29 mouse cellular contexts compared by ENCODE assay signal in genomic region chr3:59305518-59305917, GRCm38 (mm10). TPM values are rescaled to one million over a fixed set of nuclear protein-coding genes. Genes with fewer than 3 reads are reported as not detected.
"Had no signal": no experiment of that assay in that cellular context is flagged by ENCODE, and none has a peak within 500 bp of the region (broad histone marks: within the 10 kb centered on the region; RNA-seq: fewer than 3 reads in every experiment).

No protein-coding gene starts in this region.

- ATAC-seq: liver, embryonic 12.5 days; liver, postnatal 0 days; midbrain, embryonic 13.5 days; midbrain, embryonic 15.5 days; midbrain, embryonic 16.5 days had no signal

- H3K36me3 ChIP-seq: limb, embryonic 10.5 days; limb, embryonic 12.5 days; limb, embryonic 13.5 days; limb, embryonic 15.5 days; liver, embryonic 12.5 days; liver, embryonic 13.5 days; liver, embryonic 15.5 days; lung, embryonic 15.5 days; midbrain, embryonic 10.5 days; midbrain, embryonic 12.5 days; midbrain, embryonic 13.5 days; midbrain, embryonic 15.5 days; neural tube, embryonic 12.5 days; neural tube, embryonic 13.5 days had no signal

- H3K27ac ChIP-seq: left cerebral cortex, adult 2 months; limb, embryonic 10.5 days; limb, embryonic 12.5 days; limb, embryonic 13.5 days; limb, embryonic 15.5 days; liver, embryonic 12.5 days; liver, embryonic 13.5 days; liver, embryonic 14.5 days; liver, embryonic 15.5 days; lung, embryonic 15.5 days; macrophage; midbrain, embryonic 10.5 days; midbrain, embryonic 12.5 days; midbrain, embryonic 13.5 days; midbrain, embryonic 15.5 days; neural tube, embryonic 12.5 days; neural tube, embryonic 13.5 days had no signal

- H3K9me3 ChIP-seq: limb, embryonic 10.5 days; limb, embryonic 12.5 days; limb, embryonic 13.5 days; limb, embryonic 15.5 days; liver, embryonic 12.5 days; liver, embryonic 13.5 days; liver, embryonic 15.5 days; lung, embryonic 15.5 days; megakaryocyte, embryonic 14.5 days; midbrain, embryonic 10.5 days; midbrain, embryonic 12.5 days; midbrain, embryonic 13.5 days; midbrain, embryonic 15.5 days; neural tube, embryonic 12.5 days; neural tube, embryonic 13.5 days had no signal

- H3K4me1 ChIP-seq: limb, embryonic 10.5 days; limb, embryonic 12.5 days; limb, embryonic 13.5 days; limb, embryonic 15.5 days; liver, embryonic 12.5 days; liver, embryonic 13.5 days; liver, embryonic 15.5 days; lung, embryonic 15.5 days; megakaryocyte, embryonic 14.5 days; midbrain, embryonic 10.5 days; midbrain, embryonic 12.5 days; midbrain, embryonic 13.5 days; midbrain, embryonic 15.5 days; neural tube, embryonic 12.5 days; neural tube, embryonic 13.5 days had no signal

- H3K4me3 ChIP-seq: left cerebral cortex, adult 2 months; limb, embryonic 10.5 days; limb, embryonic 12.5 days; limb, embryonic 13.5 days; limb, embryonic 15.5 days; liver, embryonic 12.5 days; liver, embryonic 13.5 days; liver, embryonic 15.5 days; lung, embryonic 15.5 days; megakaryocyte, embryonic 14.5 days; midbrain, embryonic 10.5 days; midbrain, embryonic 12.5 days; midbrain, embryonic 13.5 days; midbrain, embryonic 15.5 days; myocyte; neural tube, embryonic 12.5 days; neural tube, embryonic 13.5 days had no signal

- DNase-seq: layer of hippocampus, postnatal 36 days; left cerebral cortex, postnatal 4 days; liver; liver, embryonic 13.5 days; liver, postnatal 0 days; lung, adult 2 months; midbrain, embryonic 14.5 days had no signal

- H3K9ac ChIP-seq: limb, embryonic 12.5 days; limb, embryonic 13.5 days; limb, embryonic 15.5 days; liver, embryonic 12.5 days; liver, embryonic 13.5 days; liver, embryonic 14.5 days; liver, embryonic 15.5 days; liver, postnatal 0 days; lung, embryonic 14.5 days; lung, embryonic 15.5 days; midbrain, embryonic 12.5 days; midbrain, embryonic 13.5 days; midbrain, embryonic 15.5 days; neural tube, embryonic 12.5 days; neural tube, embryonic 13.5 days had no signal

- H3K27me3 ChIP-seq: limb, embryonic 12.5 days; limb, embryonic 13.5 days; limb, embryonic 15.5 days; liver, embryonic 12.5 days; liver, embryonic 13.5 days; liver, embryonic 15.5 days; lung, embryonic 15.5 days; megakaryocyte, embryonic 14.5 days; midbrain, embryonic 12.5 days; midbrain, embryonic 13.5 days; midbrain, embryonic 15.5 days; neural tube, embryonic 12.5 days; neural tube, embryonic 13.5 days had no signal

- H3K4me2 ChIP-seq: limb, embryonic 12.5 days; limb, embryonic 13.5 days; limb, embryonic 15.5 days; liver, embryonic 11.5 days; liver, embryonic 12.5 days; liver, embryonic 13.5 days; liver, embryonic 15.5 days; lung, embryonic 14.5 days; lung, embryonic 15.5 days; midbrain, embryonic 11.5 days; midbrain, embryonic 12.5 days; midbrain, embryonic 13.5 days; midbrain, embryonic 15.5 days; neural tube, embryonic 12.5 days; neural tube, embryonic 13.5 days had no signal

RNA-seq across cellular contexts. Expression of gene P2ry12, which starts 42.8 kb away (rescaled TPM):
- polyA plus RNA-seq: myocyte had no signal
